Mouse (Mus musculus) thymus, postnatal 10 days (tissue): ENCODE measurements around the gene C2cd3.
A peak's percentile ranks its signal among the peaks of the same experiment; 100 is the strongest.

Experiments used
- DNase-seq, 2 experiments: peaks; one replicate each; pipeline ENCODE4 v3.0.0; 2021; ENCODE audit warnings: low spot score in 2 of 2

The C2cd3 gene

GRCm38 (mm10) chr7:100402715-100403114, 30.7 kb downstream of the C2cd3 start:
- no peak for DNase-seq

- DNase-seq = no peak
These were observed 35.6 kb downstream of the C2cd3 start for GRCm38 (mm10) chr7:100407677-100408076.

GRCm38 (mm10) chr7:100408684-100409083, 36.7 kb downstream of the C2cd3 start:
- DNase-seq = no peak

GRCm38 (mm10) chr7:100425795-100426194, 53.8 kb downstream of the C2cd3 start:
- no peak for DNase-seq

GRCm38 (mm10) chr7:100429102-100429501, 57.1 kb downstream of the C2cd3 start:
- peak; percentile 22 to 57 for DNase-seq

- no peak for DNase-seq
These were observed 57.9 kb downstream of the C2cd3 start for GRCm38 (mm10) chr7:100429911-100430310.

GRCm38 (mm10) chr7:100431103-100431502, 59.1 kb downstream of the C2cd3 start:
- no peak for DNase-seq

GRCm38 (mm10) chr7:100433295-100433694, 61.3 kb downstream of the C2cd3 start:
- DNase-seq = no peak

- no peak for DNase-seq
These were observed 71.7 kb downstream of the C2cd3 start for GRCm38 (mm10) chr7:100443728-100444127.

- DNase-seq = no peak
These were observed 74.2 kb downstream of the C2cd3 start for GRCm38 (mm10) chr7:100446271-100446670.

- DNase-seq = no peak
These were observed 76.5 kb downstream of the C2cd3 start for GRCm38 (mm10) chr7:100448530-100448929.

GRCm38 (mm10) chr7:100448985-100449384, 77.0 kb downstream of the C2cd3 start:
- DNase-seq = no peak

- no peak for DNase-seq
These were observed 86.1 kb downstream of the C2cd3 start for GRCm38 (mm10) chr7:100458153-100458552.

GRCm38 (mm10) chr7:100459862-100460261, 87.8 kb downstream of the C2cd3 start:
- no peak for DNase-seq

GRCm38 (mm10) chr7:100461621-100462151, 89.7 kb downstream of the C2cd3 start:
- DNase-seq = no peak

GRCm38 (mm10) chr7:100463194-100463593, 91.2 kb downstream of the C2cd3 start:
- no peak for DNase-seq

GRCm38 (mm10) chr7:100463757-100464156, 91.7 kb downstream of the C2cd3 start:
- no peak for DNase-seq

- DNase-seq = no peak
These were observed 92.2 kb downstream of the C2cd3 start for GRCm38 (mm10) chr7:100464248-100464647.

GRCm38 (mm10) chr7:100465248-100465647, 93.2 kb downstream of the C2cd3 start:
- no peak for DNase-seq

GRCm38 (mm10) chr7:100465656-100466309, 93.8 kb downstream of the C2cd3 start:
- DNase-seq = no peak

GRCm38 (mm10) chr7:100466781-100467510, 94.9 kb downstream of the C2cd3 start:
- no peak for DNase-seq

- no peak for DNase-seq
These were observed 96.7 kb downstream of the C2cd3 start for GRCm38 (mm10) chr7:100468761-100469160.

- no peak for DNase-seq
These were observed 97.5 kb downstream of the C2cd3 start for GRCm38 (mm10) chr7:100469502-100469901.
